Mouse (Mus musculus): ENCODE results near the gene Psmb9.
"Not testable (repeated sequence)": the region's sequence is repeated elsewhere in the genome, so short reads cannot be mapped to it uniquely, and the experiment has no call there.

Psmb9 gene

GRCm38 (mm10) chr17:34187261-34187916, at the start of gene Psmb9, which contains the start of gene Tap1:
Gene Psmb9 (minus strand): TSS chr17:34187764.
Gene Tap1 (plus strand): TSS chr17:34187553.
- peak; percentile 98 for DNase-seq (ENCODE audit: low spot score in 2 of 2)

GRCm38 (mm10) chr17:34236691-34237090, 49.1 kb upstream of the Psmb9 start:
- no peak for DNase-seq (ENCODE audit: low spot score in 2 of 2)

- peak; percentile 81 to 92 for DNase-seq (ENCODE audit: low spot score in 2 of 2)
Measured at GRCm38 (mm10) chr17:34234926-34235325, 47.4 kb upstream of the Psmb9 start.

- DNase-seq (ENCODE audit: low spot score in 2 of 2): not testable (repeated sequence)
Measured at GRCm38 (mm10) chr17:34232021-34232420, 44.5 kb upstream of the Psmb9 start.

- not testable (repeated sequence) for DNase-seq (ENCODE audit: low spot score in 2 of 2)
Measured at GRCm38 (mm10) chr17:34230971-34231370, 43.4 kb upstream of the Psmb9 start.

GRCm38 (mm10) chr17:34225911-34226310, 38.3 kb upstream of the Psmb9 start:
- DNase-seq (ENCODE audit: low spot score in 2 of 2): not testable (repeated sequence)

- no peak for DNase-seq (ENCODE audit: low spot score in 2 of 2)
Measured at GRCm38 (mm10) chr17:34225426-34225825, 37.9 kb upstream of the Psmb9 start.

- no peak for DNase-seq (ENCODE audit: low spot score in 2 of 2)
Measured at GRCm38 (mm10) chr17:34224816-34225215, 37.3 kb upstream of the Psmb9 start.

- DNase-seq (ENCODE audit: low spot score in 2 of 2): not testable (repeated sequence)
Measured at GRCm38 (mm10) chr17:34220401-34220800, 32.8 kb upstream of the Psmb9 start.

GRCm38 (mm10) chr17:34219801-34220200, 32.2 kb upstream of the Psmb9 start:
- DNase-seq (ENCODE audit: low spot score in 2 of 2): peak in 1 of 2 experiments; percentile 48

GRCm38 (mm10) chr17:34219096-34219495, 31.5 kb upstream of the Psmb9 start:
- DNase-seq (ENCODE audit: low spot score in 2 of 2): peak; percentile 65 to 73

GRCm38 (mm10) chr17:34218675-34219074, 31.1 kb upstream of the Psmb9 start:
- DNase-seq (ENCODE audit: low spot score in 2 of 2): no peak

GRCm38 (mm10) chr17:34217986-34218385, 30.4 kb upstream of the Psmb9 start:
- DNase-seq (ENCODE audit: low spot score in 2 of 2): no peak

GRCm38 (mm10) chr17:34217216-34217928, 29.8 kb upstream of the Psmb9 start:
- DNase-seq (ENCODE audit: low spot score in 2 of 2): no peak

- DNase-seq (ENCODE audit: low spot score in 2 of 2): no peak
Measured at GRCm38 (mm10) chr17:34215176-34215575, 27.6 kb upstream of the Psmb9 start.

- DNase-seq (ENCODE audit: low spot score in 2 of 2): no peak
Measured at GRCm38 (mm10) chr17:34213936-34214335, 26.4 kb upstream of the Psmb9 start.

- no peak for DNase-seq (ENCODE audit: low spot score in 2 of 2)
Measured at GRCm38 (mm10) chr17:34211746-34212365, 24.3 kb upstream of the Psmb9 start.

GRCm38 (mm10) chr17:34210599-34210998, 23.0 kb upstream of the Psmb9 start:
- peak; percentile 68 to 85 for DNase-seq (ENCODE audit: low spot score in 2 of 2)

GRCm38 (mm10) chr17:34209680-34210079, 22.1 kb upstream of the Psmb9 start:
- peak in 1 of 2 experiments; percentile 36 for DNase-seq (ENCODE audit: low spot score in 2 of 2)

- DNase-seq (ENCODE audit: low spot score in 2 of 2): no peak
Measured at GRCm38 (mm10) chr17:34208421-34208820, 20.9 kb upstream of the Psmb9 start.

- no peak for DNase-seq (ENCODE audit: low spot score in 2 of 2)
Measured at GRCm38 (mm10) chr17:34207866-34208265, 20.3 kb upstream of the Psmb9 start.

GRCm38 (mm10) chr17:34207456-34207855, 19.9 kb upstream of the Psmb9 start:
- no peak for DNase-seq (ENCODE audit: low spot score in 2 of 2)

GRCm38 (mm10) chr17:34206731-34207130, 19.2 kb upstream of the Psmb9 start:
- DNase-seq (ENCODE audit: low spot score in 2 of 2): no peak

Data from natural killer cell, adult 2 months (primary cell).